Mouse (Mus musculus): ENCODE data around the gene Styxl1. TPM values are rescaled to one million over a fixed set of nuclear protein-coding genes. Genes with fewer than 3 reads are reported as not detected.
A peak's percentile ranks its signal among the peaks of the same experiment; 100 is the strongest.

Gene Styxl1
- total and polyA plus RNA-seq, 3 experiments: 0.17 TPM; not detected in 2

GRCm38 (mm10) chr5:135793996-135794858 lies 16.0 kb upstream of the Styxl1 start:
- TF ChIP-seq ZC3H11A (IDR thresholded peaks at IDR 0.05; ENCODE audit: low read depth, low read length) (peak; percentile 35; the same call in 1 of the 2 replicates), ELF1 (IDR thresholded peaks at IDR 0.05; ENCODE audit: low read depth, low read length) (peak; percentile 64), NELFE (IDR thresholded peaks at IDR 0.05; ENCODE audit: low read depth, low read length) (0 out of 2 replicates have a peak, but pooled peaks have one; percentile 20), SMC3 (IDR thresholded peaks at IDR 0.05; ENCODE audit: low read depth, low read length) (peak; percentile 71), BHLHE40 (IDR thresholded peaks at IDR 0.05; ENCODE audit: borderline replicate concordance, low read depth, low read length) (no peak), HCFC1 (IDR thresholded peaks at IDR 0.05; ENCODE audit: low read depth, low read length) (0 out of 2 replicates have a peak, but pooled peaks have one; percentile 30), GATA1 (IDR thresholded peaks at IDR 0.05; ENCODE audit: low read depth, low read length) (no peak), RAD21 (IDR thresholded peaks at IDR 0.05; ENCODE audit: low read depth, low read length) (peak; percentile 49), CTCF (IDR thresholded peaks at IDR 0.05 in 2 of 3, conservative IDR thresholded peaks at IDR 0.05 in 1 of 3; ENCODE audit: control insufficient read depth in 1 of 3, insufficient read depth in 1 of 3, low read depth in 2 of 3, low read length in 3 of 3, poor library complexity in 1 of 3, severe bottlenecking in 1 of 3) (peak; percentile 86 to 95 (median 87)), MXI1 (IDR thresholded peaks at IDR 0.05; ENCODE audit: low read depth, low read length) (no peak)
- Histone ChIP-seq H3K27me3 (ENCODE audit: control insufficient read depth in 1 of 2, insufficient read depth in 2 of 2, low read length in 2 of 2) (no peaks in the 10 kb centered on the region), H3K4me3 (ENCODE audit: control insufficient read depth in 1 of 2, insufficient read depth in 1 of 2, low read depth in 2 of 2, low read length in 2 of 2) (peak overlapping the region; percentile 66 to 84), H3K79me2 (ENCODE audit: control insufficient read depth, insufficient read depth, low read length, poor library complexity) (no peaks in the 10 kb centered on the region; the same call in 1 of the 2 replicates), H3K9ac (ENCODE audit: control insufficient read depth, low read depth, low read length, poor library complexity, severe bottlenecking) (peak overlapping the region; percentile 75), H3K4me1 (ENCODE audit: control insufficient read depth in 1 of 2, insufficient read depth in 2 of 2, low read length in 2 of 2) (no peaks in the 10 kb centered on the region), H3K9me3 (replicated peaks; ENCODE audit: insufficient read depth, low read length) (no peaks in the 10 kb centered on the region), H3K27ac (ENCODE audit: control insufficient read depth, low read depth, low read length) (peak overlapping the region; percentile 41), H3K36me3 (ENCODE audit: control insufficient read depth in 1 of 2, insufficient read depth in 2 of 2, low read length in 2 of 2) (peaks cover 0 to 4% of the 10 kb centered on the region in 2 experiments; a peak in 1 of 4 replicates)
- peak; percentile 78 for DNase-seq (ENCODE audit: low read depth, low spot score)

- Histone ChIP-seq H3K27me3 (ENCODE audit: control insufficient read depth in 1 of 2, insufficient read depth in 2 of 2, low read length in 2 of 2) (no peaks in the 10 kb centered on the region), H3K4me3 (ENCODE audit: control insufficient read depth in 1 of 2, insufficient read depth in 1 of 2, low read depth in 2 of 2, low read length in 2 of 2) (no peak overlapping the region), H3K79me2 (ENCODE audit: control insufficient read depth, insufficient read depth, low read length, poor library complexity) (peaks cover 37% of the 10 kb centered on the region), H3K4me1 (ENCODE audit: control insufficient read depth in 1 of 2, insufficient read depth in 2 of 2, low read length in 2 of 2) (peaks cover 0 to 14% of the 10 kb centered on the region in 2 experiments; a peak in 3 of 4 replicates), H3K36me3 (ENCODE audit: control insufficient read depth in 1 of 2, insufficient read depth in 2 of 2, low read length in 2 of 2) (peaks cover 19 to 21% of the 10 kb centered on the region in 2 experiments), H3K9ac (ENCODE audit: control insufficient read depth, low read depth, low read length, poor library complexity, severe bottlenecking) (no peak overlapping the region), H3K9me3 (replicated peaks; ENCODE audit: insufficient read depth, low read length) (no peaks in the 10 kb centered on the region), H3K27ac (ENCODE audit: control insufficient read depth, low read depth, low read length) (no peak overlapping the region)
- TF ChIP-seq MEF2A (IDR thresholded peaks at IDR 0.05; ENCODE audit: extremely low read depth, insufficient replicate concordance, low read depth, low read length, poor library complexity, severe bottlenecking) (no peak), ETS1 (IDR thresholded peaks at IDR 0.05; ENCODE audit: low read depth, low read length) (no peak), ZNF384 (IDR thresholded peaks at IDR 0.05; ENCODE audit: low read depth, low read length) (no peak), NRF1 (IDR thresholded peaks at IDR 0.05; ENCODE audit: insufficient read depth, low read depth, low read length, poor library complexity, severe bottlenecking) (no peak), TCF12 (IDR thresholded peaks at IDR 0.05; ENCODE audit: low read depth, low read length) (no peak), E2F4 (IDR thresholded peaks at IDR 0.05; ENCODE audit: borderline replicate concordance, low read depth, low read length) (no peak), CHD1 (IDR thresholded peaks at IDR 0.05; ENCODE audit: low read depth, low read length) (no peak), MAFK (IDR thresholded peaks at IDR 0.05; ENCODE audit: borderline replicate concordance, low read depth, low read length) (no peak), UBTF (IDR thresholded peaks at IDR 0.05; ENCODE audit: borderline replicate concordance, insufficient read depth, low read depth, low read length) (no peak)
- DNase-seq (ENCODE audit: low read depth, low spot score): no peak
Measured at GRCm38 (mm10) chr5:135782901-135783300, 4.7 kb upstream of the Styxl1 start.

Measured in MEL (cell line).